Mouse (Mus musculus): ENCODE data around the gene Tmem41b.

Gene Tmem41b

GRCm38 (mm10) chr7:109924965-109925364 lies 61.8 kb downstream of the Tmem41b start:
- no peak for DNase-seq (ENCODE audit: low read depth, low spot score)

GRCm38 (mm10) chr7:109922889-109923288 lies 63.8 kb downstream of the Tmem41b start:
- DNase-seq (ENCODE audit: low read depth, low spot score), result no peak
